Mouse (Mus musculus): ENCODE measurements at regions not wholly inside any gene's neighbourhood (a gene's known extent, or its start where the extent isn't known, plus 50 kb on each side); places are given as distances from the start of the nearest gene placed in this dataset.

GRCm38 (mm10) chr4:10035336-10035735 is 839.0 kb upstream of the 2610301B20Rik start:
- H3K9me3 ChIP-seq (ENCODE audit: control insufficient read depth, low read length): no peaks in the 10 kb centered on the region
- 93% methylated on average over 1 of the region's 1 CpGs for WGBS
- no peak for ATAC-seq (ENCODE audit: low FRiP score, low TSS enrichment)
- H3K27ac ChIP-seq (ENCODE audit: low read depth, low read length): no peak overlapping the region
- no peaks in the 10 kb centered on the region for H3K4me1 ChIP-seq (ENCODE audit: control insufficient read depth, insufficient read depth, low read length)
- no peak overlapping the region for H3K9ac ChIP-seq (ENCODE audit: low read depth, low read length)
- H3K27me3 ChIP-seq (ENCODE audit: control insufficient read depth, insufficient read depth, low read length): no peaks in the 10 kb centered on the region
- H3K36me3 ChIP-seq (ENCODE audit: control insufficient read depth, insufficient read depth, low read length): no peaks in the 10 kb centered on the region
- no peak overlapping the region for H3K4me2 ChIP-seq (replicated peaks; ENCODE audit: low read depth, low read length)
- H3K4me3 ChIP-seq (ENCODE audit: low read length): no peak overlapping the region

- H3K4me3 ChIP-seq (ENCODE audit: low read length): no peak overlapping the region
- no peak for ATAC-seq (ENCODE audit: low FRiP score, low TSS enrichment)
- WGBS: 73% methylated on average over 2 of the region's 2 CpGs
- no peaks in the 10 kb centered on the region for H3K9me3 ChIP-seq (ENCODE audit: control insufficient read depth, low read length)
- H3K4me2 ChIP-seq (replicated peaks; ENCODE audit: low read depth, low read length): no peak overlapping the region
- no peaks in the 10 kb centered on the region for H3K4me1 ChIP-seq (ENCODE audit: control insufficient read depth, insufficient read depth, low read length)
- no peak overlapping the region for H3K9ac ChIP-seq (ENCODE audit: low read depth, low read length)
- H3K27ac ChIP-seq (ENCODE audit: low read depth, low read length): no peak overlapping the region
- H3K27me3 ChIP-seq (ENCODE audit: control insufficient read depth, insufficient read depth, low read length): no peaks in the 10 kb centered on the region
- no peaks in the 10 kb centered on the region for H3K36me3 ChIP-seq (ENCODE audit: control insufficient read depth, insufficient read depth, low read length)
Observed at GRCm38 (mm10) chr4:10041301-10042093, 832.8 kb upstream of the 2610301B20Rik start.

- Histone ChIP-seq H3K4me3 (ENCODE audit: low read length) (no peak overlapping the region), H3K9ac (ENCODE audit: low read depth, low read length) (no peak overlapping the region), H3K36me3 (ENCODE audit: control insufficient read depth, insufficient read depth, low read length) (no peaks in the 10 kb centered on the region), H3K4me2 (replicated peaks; ENCODE audit: low read depth, low read length) (no peak overlapping the region), H3K27me3 (ENCODE audit: control insufficient read depth, insufficient read depth, low read length) (no peaks in the 10 kb centered on the region), H3K27ac (ENCODE audit: low read depth, low read length) (no peak overlapping the region), H3K9me3 (ENCODE audit: control insufficient read depth, low read length) (no peaks in the 10 kb centered on the region), H3K4me1 (ENCODE audit: control insufficient read depth, insufficient read depth, low read length) (no peaks in the 10 kb centered on the region)
- WGBS: 81% methylated on average over 1 of the region's 1 CpGs
- ATAC-seq (ENCODE audit: low FRiP score, low TSS enrichment): no peak
Observed at GRCm38 (mm10) chr4:10048770-10049169, 825.5 kb upstream of the 2610301B20Rik start.

- WGBS: 61% methylated on average over 4 of the region's 4 CpGs
- no peak overlapping the region for H3K9ac ChIP-seq (ENCODE audit: low read depth, low read length)
- H3K9me3 ChIP-seq (ENCODE audit: control insufficient read depth, low read length): no peaks in the 10 kb centered on the region
- H3K27ac ChIP-seq (ENCODE audit: low read depth, low read length): no peak overlapping the region
- no peak for ATAC-seq (ENCODE audit: low FRiP score, low TSS enrichment)
- no peak overlapping the region for H3K4me3 ChIP-seq (ENCODE audit: low read length)
- no peaks in the 10 kb centered on the region for H3K27me3 ChIP-seq (ENCODE audit: control insufficient read depth, insufficient read depth, low read length)
- H3K4me2 ChIP-seq (replicated peaks; ENCODE audit: low read depth, low read length): no peak overlapping the region
- H3K36me3 ChIP-seq (ENCODE audit: control insufficient read depth, insufficient read depth, low read length): no peaks in the 10 kb centered on the region
- H3K4me1 ChIP-seq (ENCODE audit: control insufficient read depth, insufficient read depth, low read length): no peaks in the 10 kb centered on the region
Observed at GRCm38 (mm10) chr4:10049411-10049810, 824.9 kb upstream of the 2610301B20Rik start.

GRCm38 (mm10) chr4:10051296-10052267 is 822.7 kb upstream of the 2610301B20Rik start:
- H3K27me3 ChIP-seq (ENCODE audit: control insufficient read depth, insufficient read depth, low read length): no peaks in the 10 kb centered on the region
- no peak for ATAC-seq (ENCODE audit: low FRiP score, low TSS enrichment)
- H3K36me3 ChIP-seq (ENCODE audit: control insufficient read depth, insufficient read depth, low read length): no peaks in the 10 kb centered on the region
- 70% methylated on average over 5 of the region's 5 CpGs for WGBS
- no peak overlapping the region for H3K9ac ChIP-seq (ENCODE audit: low read depth, low read length)
- H3K4me1 ChIP-seq (ENCODE audit: control insufficient read depth, insufficient read depth, low read length): no peaks in the 10 kb centered on the region
- no peak overlapping the region for H3K27ac ChIP-seq (ENCODE audit: low read depth, low read length)
- H3K4me2 ChIP-seq (replicated peaks; ENCODE audit: low read depth, low read length): no peak overlapping the region
- H3K9me3 ChIP-seq (ENCODE audit: control insufficient read depth, low read length): no peaks in the 10 kb centered on the region
- no peak overlapping the region for H3K4me3 ChIP-seq (ENCODE audit: low read length)

- H3K9ac ChIP-seq (ENCODE audit: low read depth, low read length): no peak overlapping the region
- no peak for ATAC-seq (ENCODE audit: low FRiP score, low TSS enrichment)
- no peaks in the 10 kb centered on the region for H3K36me3 ChIP-seq (ENCODE audit: control insufficient read depth, insufficient read depth, low read length)
- no peaks in the 10 kb centered on the region for H3K27me3 ChIP-seq (ENCODE audit: control insufficient read depth, insufficient read depth, low read length)
- H3K4me2 ChIP-seq (replicated peaks; ENCODE audit: low read depth, low read length): no peak overlapping the region
- H3K4me1 ChIP-seq (ENCODE audit: control insufficient read depth, insufficient read depth, low read length): no peaks in the 10 kb centered on the region
- no peak overlapping the region for H3K27ac ChIP-seq (ENCODE audit: low read depth, low read length)
- no peak overlapping the region for H3K4me3 ChIP-seq (ENCODE audit: low read length)
- H3K9me3 ChIP-seq (ENCODE audit: control insufficient read depth, low read length): no peaks in the 10 kb centered on the region
Observed at GRCm38 (mm10) chr4:10052869-10053268, 821.4 kb upstream of the 2610301B20Rik start.

- H3K4me1 ChIP-seq (ENCODE audit: control insufficient read depth, insufficient read depth, low read length): no peaks in the 10 kb centered on the region
- no peak overlapping the region for H3K4me3 ChIP-seq (ENCODE audit: low read length)
- H3K9ac ChIP-seq (ENCODE audit: low read depth, low read length): no peak overlapping the region
- no peaks in the 10 kb centered on the region for H3K36me3 ChIP-seq (ENCODE audit: control insufficient read depth, insufficient read depth, low read length)
- H3K27me3 ChIP-seq (ENCODE audit: control insufficient read depth, insufficient read depth, low read length): no peaks in the 10 kb centered on the region
- ATAC-seq (ENCODE audit: low FRiP score, low TSS enrichment): no peak
- H3K27ac ChIP-seq (ENCODE audit: low read depth, low read length): no peak overlapping the region
- no peaks in the 10 kb centered on the region for H3K9me3 ChIP-seq (ENCODE audit: control insufficient read depth, low read length)
- 79% methylated on average over 5 of the region's 5 CpGs for WGBS
- no peak overlapping the region for H3K4me2 ChIP-seq (replicated peaks; ENCODE audit: low read depth, low read length)
Observed at GRCm38 (mm10) chr4:10072500-10073106, 801.7 kb upstream of the 2610301B20Rik start.

GRCm38 (mm10) chr4:10079565-10080169 is 794.6 kb upstream of the 2610301B20Rik start:
- 81% methylated on average over 3 of the region's 3 CpGs for WGBS
- no peak overlapping the region for H3K9ac ChIP-seq (ENCODE audit: low read depth, low read length)
- no peak for ATAC-seq (ENCODE audit: low FRiP score, low TSS enrichment)
- H3K36me3 ChIP-seq (ENCODE audit: control insufficient read depth, insufficient read depth, low read length): no peaks in the 10 kb centered on the region
- H3K27ac ChIP-seq (ENCODE audit: low read depth, low read length): no peak overlapping the region
- no peaks in the 10 kb centered on the region for H3K9me3 ChIP-seq (ENCODE audit: control insufficient read depth, low read length)
- no peaks in the 10 kb centered on the region for H3K27me3 ChIP-seq (ENCODE audit: control insufficient read depth, insufficient read depth, low read length)
- H3K4me2 ChIP-seq (replicated peaks; ENCODE audit: low read depth, low read length): no peak overlapping the region
- H3K4me3 ChIP-seq (ENCODE audit: low read length): no peak overlapping the region
- H3K4me1 ChIP-seq (ENCODE audit: control insufficient read depth, insufficient read depth, low read length): no peaks in the 10 kb centered on the region
